Mouse (Mus musculus) heart, embryonic 10.5 days (tissue): Measurements from ENCODE around the gene Yju2. TPM values are rescaled to one million over a fixed set of nuclear protein-coding genes. Genes with fewer than 3 reads are reported as not detected.

Experiments
- DNase-seq: peaks from one replicate; pipeline ENCODE4 v3.0.0-alpha.2; 2017; ENCODE audit warnings: low spot score
- H3K27ac ChIP-seq: fragments of 300-500 bp; sonication (generic); 2 replicates; pipeline ENCODE4 v1.5.1; 2016; ENCODE audit warnings: mild to moderate bottlenecking
- H3K27me3 ChIP-seq: fragments of 300-500 bp; sonication (generic); 2 replicates; pipeline ENCODE4 v1.6.1; 2016; ENCODE audit warnings: mild to moderate bottlenecking; ENCODE audit not compliant: poor library complexity, insufficient read depth, severe bottlenecking
- H3K36me3 ChIP-seq: fragments of 300-500 bp; sonication (generic); 2 replicates; pipeline ENCODE4 v1.6.1; 2016; ENCODE audit warnings: mild to moderate bottlenecking, moderate library complexity
- H3K4me1 ChIP-seq: fragments of 300-500 bp; sonication (generic); 2 replicates; pipeline ENCODE4 v1.6.1; 2016; ENCODE audit warnings: mild to moderate bottlenecking
- H3K4me3 ChIP-seq: fragments of 300-500 bp; sonication (generic); 2 replicates; pipeline ENCODE4 v1.5.1; 2016; ENCODE audit warnings: mild to moderate bottlenecking, moderate library complexity
- H3K9me3 ChIP-seq: fragments of 300-500 bp; sonication (generic); 2 replicates; pipeline ENCODE4 v1.6.1; 2016; ENCODE audit warnings: mild to moderate bottlenecking, moderate library complexity
- WGBS: fragments of 180-500 bp; shearing (Covaris S2); methylation state at CpG from one replicate; pipeline ENCODE4 v1.1.7; 2016; 5-methylcytosine and 5-hydroxymethylcytosine counted together
- polyA plus RNA-seq: library from polyadenylated mRNA; unstranded; fragments of >200 nt; fragmentation: Nextera tagmentation; extraction: Ambion mirVana; gene quantifications from 2 replicates; pipeline ENCODE4 v1.2.1, GENCODE M21; 2016

Yju2 gene
- polyA plus RNA-seq, 1 experiment from 2014 or later: 24.4 TPM

GRCm38 (mm10) chr17:56015293-56015692 is 56.4 kb downstream of the Yju2 start:
- H3K36me3 ChIP-seq: peaks cover 90% of the 10 kb centered on the region
- no peak overlapping the region for H3K27ac ChIP-seq
- no peaks in the 10 kb centered on the region for H3K27me3 ChIP-seq
- peaks cover 15% of the 10 kb centered on the region for H3K4me1 ChIP-seq
- DNase-seq: no peak
- H3K4me3 ChIP-seq: no peak overlapping the region
- 93% methylated on average over 9 of the region's 9 CpGs for WGBS
- H3K9me3 ChIP-seq: no peaks in the 10 kb centered on the region

GRCm38 (mm10) chr17:56016382-56016781 is 57.5 kb downstream of the Yju2 start:
- Histone ChIP-seq H3K4me3 (no peak overlapping the region), H3K4me1 (peaks cover 19% of the 10 kb centered on the region), H3K27me3 (no peaks in the 10 kb centered on the region), H3K27ac (no peak overlapping the region), H3K9me3 (no peaks in the 10 kb centered on the region), H3K36me3 (peaks cover 90% of the 10 kb centered on the region)
- no peak for DNase-seq
- 88% methylated on average over 8 of the region's 8 CpGs for WGBS

GRCm38 (mm10) chr17:56016793-56017785 is 58.2 kb downstream of the Yju2 start:
- WGBS: 86% methylated on average over 15 of the region's 15 CpGs

GRCm38 (mm10) chr17:56017848-56018247 is 58.9 kb downstream of the Yju2 start:
- DNase-seq: no peak
- WGBS: 91% methylated on average over 7 of the region's 7 CpGs
- Histone ChIP-seq H3K27me3 (no peaks in the 10 kb centered on the region), H3K4me1 (peaks cover 33% of the 10 kb centered on the region), H3K36me3 (peaks cover 77% of the 10 kb centered on the region), H3K9me3 (no peaks in the 10 kb centered on the region), H3K27ac (no peak overlapping the region), H3K4me3 (no peak overlapping the region)

More at GRCm38 (mm10) chr17:56016793-56017785, 58.2 kb downstream of the Yju2 start:
- Histone ChIP-seq H3K27me3 (no peaks in the 10 kb centered on the region), H3K27ac (no peak overlapping the region), H3K4me1 (peaks cover 26% of the 10 kb centered on the region), H3K36me3 (peaks cover 83% of the 10 kb centered on the region), H3K9me3 (no peaks in the 10 kb centered on the region), H3K4me3 (no peak overlapping the region)
- DNase-seq: no peak

Other genes starting within 250 kb of the Yju2 start
- gene Pot1b, start 246.5 kb upstream of the Yju2 start, polyA plus RNA-seq: 6.0 and 8.4 TPM in 2 replicates
- 0.05 TPM in 1 of 2 replicates, not detected in the other for gene Adgre4, start 209.1 kb upstream of the Yju2 start, polyA plus RNA-seq
- 5.9 and 6.9 TPM in 2 replicates for gene Zfp119a, start 80.2 kb upstream of the Yju2 start, polyA plus RNA-seq
- gene Zfp959, start 67.0 kb upstream of the Yju2 start, polyA plus RNA-seq: 8.2 and 11.0 TPM in 2 replicates
- gene Zfp119b, start 9.6 kb upstream of the Yju2 start, polyA plus RNA-seq: 3.9 TPM in 2 replicates
- 0.25 and 0.72 TPM in 2 replicates for gene Ebi3, start 6.5 kb upstream of the Yju2 start, polyA plus RNA-seq
- gene Shd, start 11.4 kb downstream of the Yju2 start, polyA plus RNA-seq: 11.3 and 15.2 TPM in 2 replicates
- gene Fsd1, start 27.4 kb downstream of the Yju2 start, polyA plus RNA-seq: 8.4 and 23.2 TPM in 2 replicates
- gene Stap2, start 46.5 kb downstream of the Yju2 start, polyA plus RNA-seq: 7.7 and 8.0 TPM in 2 replicates
- gene Mpnd, start 46.6 kb downstream of the Yju2 start, polyA plus RNA-seq: 69.5 and 111 TPM in 2 replicates
- gene Sh3gl1, start 77.5 kb downstream of the Yju2 start, polyA plus RNA-seq: 117 and 155 TPM in 2 replicates
- 24.0 and 30.0 TPM in 2 replicates for gene Chaf1a, start 81.3 kb downstream of the Yju2 start, polyA plus RNA-seq
- 33.1 and 34.3 TPM in 2 replicates for gene Ubxn6, start 115.9 kb downstream of the Yju2 start, polyA plus RNA-seq
- gene Hdgfl2, start 120.5 kb downstream of the Yju2 start, polyA plus RNA-seq: 121 and 139 TPM in 2 replicates
- 0.05 and 0.08 TPM in 2 replicates for gene Plin4, start 150.7 kb downstream of the Yju2 start, polyA plus RNA-seq
- 0.18 and 0.46 TPM in 2 replicates for gene Plin5, start 158.5 kb downstream of the Yju2 start, polyA plus RNA-seq
- gene Lrg1, start 162.9 kb downstream of the Yju2 start, polyA plus RNA-seq: not detected in 2 replicates
- gene Sema6b, start 181.2 kb downstream of the Yju2 start, polyA plus RNA-seq: 0.36 and 1.0 TPM in 2 replicates
- gene Tnfaip8l1, start 203.4 kb downstream of the Yju2 start, polyA plus RNA-seq: 5.5 and 6.0 TPM in 2 replicates
- gene Mydgf, start 224.8 kb downstream of the Yju2 start, polyA plus RNA-seq: 94.2 and 106 TPM in 2 replicates